Mouse (Mus musculus): ENCODE data around the gene Card19. TPM values are rescaled to one million over a fixed set of nuclear protein-coding genes. Genes with fewer than 3 reads are reported as not detected.

The Card19 gene
- total RNA-seq, 2 experiments from 2014 or later = 48.9 to 62.7 TPM

- no peak for DNase-seq (ENCODE audit: low spot score in 2 of 2)
Observed at GRCm38 (mm10) chr13:49196766-49197165, 19.1 kb downstream of the Card19 start.

GRCm38 (mm10) chr13:49196211-49196610 is 19.6 kb downstream of the Card19 start:
- no peak for DNase-seq (ENCODE audit: low spot score in 2 of 2)

GRCm38 (mm10) chr13:49195651-49196050 is 20.2 kb downstream of the Card19 start:
- DNase-seq (ENCODE audit: low spot score in 2 of 2) = no peak

GRCm38 (mm10) chr13:49194811-49195210 is 21.0 kb downstream of the Card19 start:
- no peak for DNase-seq (ENCODE audit: low spot score in 2 of 2)

- DNase-seq (ENCODE audit: low spot score in 2 of 2) = no peak
Observed at GRCm38 (mm10) chr13:49193650-49194049, 22.2 kb downstream of the Card19 start.

- DNase-seq (ENCODE audit: low spot score in 2 of 2) = no peak
Observed at GRCm38 (mm10) chr13:49192156-49192855, 23.5 kb downstream of the Card19 start.

- DNase-seq (ENCODE audit: low spot score in 2 of 2) = no peak
Observed at GRCm38 (mm10) chr13:49191673-49192035, 24.2 kb downstream of the Card19 start.

- DNase-seq (ENCODE audit: low spot score in 2 of 2) = no peak
Observed at GRCm38 (mm10) chr13:49190876-49191672, 24.8 kb downstream of the Card19 start.

- no peak for DNase-seq (ENCODE audit: low spot score in 2 of 2)
Observed at GRCm38 (mm10) chr13:49189970-49190870, 25.6 kb downstream of the Card19 start.

- DNase-seq (ENCODE audit: low spot score in 2 of 2) = no peak
Observed at GRCm38 (mm10) chr13:49188966-49189360, 26.9 kb downstream of the Card19 start.

GRCm38 (mm10) chr13:49188219-49188965 is 27.4 kb downstream of the Card19 start:
- DNase-seq (ENCODE audit: low spot score in 2 of 2) = no peak

- DNase-seq (ENCODE audit: low spot score in 2 of 2) = peak; percentile 67 to 75
Observed at GRCm38 (mm10) chr13:49187288-49188218, 28.3 kb downstream of the Card19 start, which contains the start of gene Ninj1. Gene Ninj1 (plus strand): TSS chr13:49187485.

GRCm38 (mm10) chr13:49186798-49187287 is 29.0 kb downstream of the Card19 start:
- no peak for DNase-seq (ENCODE audit: low spot score in 2 of 2)

- DNase-seq (ENCODE audit: low spot score in 2 of 2) = no peak
Observed at GRCm38 (mm10) chr13:49183646-49184045, 32.2 kb downstream of the Card19 start.

- no peak for DNase-seq (ENCODE audit: low spot score in 2 of 2)
Observed at GRCm38 (mm10) chr13:49183161-49183560, 32.7 kb downstream of the Card19 start.

- DNase-seq (ENCODE audit: low spot score in 2 of 2) = no peak
Observed at GRCm38 (mm10) chr13:49181411-49181984, 34.3 kb downstream of the Card19 start.

GRCm38 (mm10) chr13:49180691-49181090 is 35.1 kb downstream of the Card19 start:
- no peak for DNase-seq (ENCODE audit: low spot score in 2 of 2)

- no peak for DNase-seq (ENCODE audit: low spot score in 2 of 2)
Observed at GRCm38 (mm10) chr13:49180274-49180673, 35.6 kb downstream of the Card19 start.
